Mouse (Mus musculus) gastrocnemius, postnatal 10 days (tissue): ENCODE results near the gene Tle6. TPM values are rescaled to one million over a fixed set of nuclear protein-coding genes. Genes with fewer than 3 reads are reported as not detected.
A peak's percentile ranks its signal among the peaks of the same experiment; 100 is the strongest.

Experiments used
- DNase-seq: peaks from one replicate; pipeline ENCODE4 v3.0.0; 2021; ENCODE audit warnings: mixed read lengths
- total RNA-seq, 2 experiments: library from RNA; stranded (reverse); gene quantifications; 2 replicates each; pipeline ENCODE4 v1.2.3; 2021

Gene Tle6
- total RNA-seq, 2 experiments from 2014 or later: 2.2 to 3.1 TPM

- DNase-seq: no peak
These were observed 22.6 kb upstream of the Tle6 start for GRCm38 (mm10) chr10:81623441-81623840.

DNA sequence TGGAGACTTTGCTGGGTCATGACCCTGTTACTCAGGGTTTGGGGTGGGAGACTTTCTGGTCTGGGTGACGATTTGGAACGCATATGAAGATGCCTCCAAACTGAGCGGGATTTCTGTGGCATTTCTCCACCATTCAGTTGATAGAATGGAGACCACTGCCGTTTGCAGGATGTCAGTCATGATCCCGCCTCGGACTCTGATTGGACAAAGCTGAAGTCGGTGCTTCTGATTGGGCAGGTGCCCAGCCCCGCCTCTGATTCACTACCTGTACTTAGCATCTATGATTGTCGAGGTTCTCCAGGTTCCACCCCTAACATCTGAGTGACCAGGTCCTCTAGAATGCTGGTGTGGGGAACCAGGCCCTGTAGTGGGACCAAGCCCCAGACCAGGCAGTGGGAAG lies 19.9 kb upstream of the Tle6 start:
- DNase-seq: no peak

GRCm38 (mm10) chr10:81619976-81620375 lies 19.1 kb upstream of the Tle6 start:
- DNase-seq: no peak

DNA sequence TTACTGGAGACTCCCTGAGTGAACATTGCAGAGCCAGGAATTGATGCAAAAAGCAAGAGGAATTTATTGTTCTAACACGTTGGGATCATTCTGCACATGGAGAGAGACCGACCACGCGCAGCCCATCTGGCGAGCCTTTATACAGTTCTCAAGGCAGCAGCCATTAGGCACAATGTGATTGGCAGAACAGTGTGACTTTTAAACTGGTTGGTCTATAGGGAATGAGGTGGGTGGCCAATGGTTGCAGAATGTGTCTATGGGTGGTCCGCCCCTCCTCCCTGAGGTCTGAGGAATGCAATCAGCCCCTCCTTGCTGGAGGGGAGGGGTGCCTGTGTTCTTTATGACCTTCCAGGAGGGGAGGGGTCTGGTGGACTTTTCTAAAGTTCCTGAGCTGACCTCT lies 14.6 kb upstream of the Tle6 start:
- DNase-seq: no peak

DNA sequence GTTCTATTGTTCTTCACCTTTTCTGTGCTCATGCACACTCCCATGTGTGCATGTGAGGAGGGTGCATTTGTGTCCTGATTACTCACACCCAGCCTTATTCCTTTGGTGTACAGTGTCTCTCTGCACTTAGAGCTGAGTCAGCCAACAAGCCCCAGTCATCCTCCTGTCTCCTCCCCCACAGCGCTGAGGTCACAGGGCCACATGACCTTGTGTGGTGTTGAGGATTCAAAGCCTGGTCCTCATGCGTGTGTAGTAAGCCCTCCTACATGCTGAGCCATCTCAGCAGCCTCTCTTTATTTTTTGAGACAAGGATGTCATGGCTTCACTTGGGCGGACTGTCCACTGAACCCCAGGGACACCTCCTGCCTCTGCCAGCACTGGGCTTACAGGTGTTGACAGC lies 11.9 kb upstream of the Tle6 start:
- no peak for DNase-seq

GRCm38 (mm10) chr10:81608308-81608707 lies 7.4 kb upstream of the Tle6 start:
- DNase-seq: no peak

DNA sequence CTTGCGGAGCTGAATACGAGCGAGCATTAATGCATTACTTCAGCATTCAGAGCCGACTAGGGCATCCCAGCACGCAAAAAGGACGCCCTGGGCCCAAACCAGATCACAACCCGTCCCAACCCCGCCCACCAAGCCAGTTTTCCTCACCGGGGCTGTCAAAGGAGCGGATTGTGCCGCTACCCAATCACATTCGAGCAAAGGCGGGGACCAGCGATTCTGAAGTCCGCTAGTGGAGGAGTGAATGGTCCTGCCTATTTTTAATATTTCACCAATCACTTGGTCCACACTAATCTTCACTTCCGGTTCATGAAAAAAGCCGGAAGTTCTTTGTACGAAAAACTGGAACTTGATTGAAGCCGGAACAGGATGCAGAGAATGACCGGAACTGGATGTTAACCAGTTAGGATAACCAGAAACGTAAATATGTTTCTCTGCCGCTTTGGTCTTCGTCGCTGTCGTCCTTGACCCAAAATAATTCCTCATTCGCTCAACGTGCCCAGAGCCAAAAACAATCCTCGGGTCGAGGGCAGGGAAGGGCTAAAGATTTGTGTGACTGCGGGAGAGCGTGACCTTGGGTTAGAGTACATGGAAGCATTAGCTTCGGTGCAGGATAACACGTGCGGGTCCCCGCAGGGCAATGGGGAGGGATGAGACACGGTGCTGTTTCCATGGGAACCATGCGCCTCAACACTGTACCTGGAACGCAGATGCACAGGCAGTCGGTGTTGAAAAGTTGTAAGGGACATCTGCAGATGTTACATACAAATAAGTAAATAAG lies 5.3 kb upstream of the Tle6 start, which contains the start of gene BC025920:
Gene BC025920 (plus strand): TSS at position 297 of the 778 bp plus-strand sequence.
- DNase-seq: peak; percentile 86

GRCm38 (mm10) chr10:81605666-81605973 lies 4.7 kb upstream of the Tle6 start:
- no peak for DNase-seq

- DNase-seq: peak; percentile 88
These were observed 4.2 kb upstream of the Tle6 start for GRCm38 (mm10) chr10:81604968-81605665.

GRCm38 (mm10) chr10:81604019-81604967 lies 3.4 kb upstream of the Tle6 start:
- DNase-seq: no peak

DNA sequence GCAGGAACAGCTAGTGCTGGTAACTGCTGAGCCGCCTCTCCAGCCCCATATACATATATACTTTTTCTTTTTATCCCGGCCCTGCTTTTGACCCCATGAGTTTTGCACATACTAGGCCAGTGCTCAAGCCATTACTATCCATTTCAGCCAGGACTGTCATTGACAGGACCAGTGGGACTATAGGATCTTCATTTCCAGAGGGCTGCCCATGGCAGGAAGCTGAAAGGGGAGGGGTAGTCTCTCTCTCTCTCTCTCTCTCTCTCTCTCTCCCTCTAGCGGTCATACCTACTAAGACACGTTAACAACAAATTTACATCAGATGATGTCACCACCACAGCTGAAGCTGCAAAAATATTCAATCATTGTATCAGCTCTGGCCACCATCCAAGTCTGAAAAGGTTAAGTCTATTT lies 1.9 kb upstream of the Tle6 start:
- DNase-seq: no peak

- DNase-seq: no peak
These were observed 578 bp upstream of the Tle6 start for GRCm38 (mm10) chr10:81601396-81601905.

DNA sequence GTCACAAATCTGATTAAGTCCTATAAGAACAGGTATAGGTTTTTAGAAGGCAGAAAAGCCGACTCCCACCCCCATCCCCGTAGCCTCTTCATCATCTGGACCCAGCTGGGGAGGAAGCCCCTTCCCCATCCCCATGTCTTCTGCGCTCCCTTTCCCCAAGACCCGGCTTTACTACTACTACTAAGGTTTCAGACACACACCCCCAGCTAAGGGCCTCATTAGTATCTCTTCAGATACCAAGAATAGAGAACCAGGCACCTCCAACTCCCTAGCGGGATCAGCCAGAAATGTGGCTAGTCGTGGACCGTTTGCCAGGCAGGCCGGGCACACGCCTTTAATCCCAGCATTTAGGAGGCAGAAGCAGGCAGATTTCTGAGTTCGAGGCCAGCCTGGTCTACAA lies 777 bp downstream of the Tle6 start:
- no peak for DNase-seq

- DNase-seq: no peak
These were observed 1.2 kb downstream of the Tle6 start for GRCm38 (mm10) chr10:81599630-81600029.

DNA sequence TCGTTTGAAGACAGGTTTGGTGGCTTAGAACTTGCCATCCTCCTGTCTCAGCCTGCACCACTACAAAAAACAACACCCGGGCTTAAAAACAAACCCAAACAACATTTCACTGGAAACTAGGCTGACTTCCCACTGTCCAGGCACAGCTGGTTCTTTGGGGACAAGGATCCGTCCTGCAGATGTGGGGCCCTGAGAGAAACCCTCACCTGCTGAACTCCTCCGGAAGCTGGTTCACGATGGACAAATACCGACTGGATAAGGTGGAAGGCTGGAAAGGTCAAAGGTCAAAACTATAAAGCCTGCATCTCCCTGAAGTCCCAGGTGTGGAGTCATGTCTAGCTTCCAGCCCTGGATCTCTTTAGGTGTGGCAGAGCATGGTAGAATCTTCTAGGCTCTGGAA lies 2.0 kb downstream of the Tle6 start:
- DNase-seq: no peak

GRCm38 (mm10) chr10:81598342-81598741 lies 2.5 kb downstream of the Tle6 start:
- DNase-seq: no peak

GRCm38 (mm10) chr10:81597137-81597950 lies 3.5 kb downstream of the Tle6 start:
- DNase-seq: no peak

- DNase-seq: peak; percentile 34
These were observed 4.3 kb downstream of the Tle6 start for GRCm38 (mm10) chr10:81596611-81597010.

DNA sequence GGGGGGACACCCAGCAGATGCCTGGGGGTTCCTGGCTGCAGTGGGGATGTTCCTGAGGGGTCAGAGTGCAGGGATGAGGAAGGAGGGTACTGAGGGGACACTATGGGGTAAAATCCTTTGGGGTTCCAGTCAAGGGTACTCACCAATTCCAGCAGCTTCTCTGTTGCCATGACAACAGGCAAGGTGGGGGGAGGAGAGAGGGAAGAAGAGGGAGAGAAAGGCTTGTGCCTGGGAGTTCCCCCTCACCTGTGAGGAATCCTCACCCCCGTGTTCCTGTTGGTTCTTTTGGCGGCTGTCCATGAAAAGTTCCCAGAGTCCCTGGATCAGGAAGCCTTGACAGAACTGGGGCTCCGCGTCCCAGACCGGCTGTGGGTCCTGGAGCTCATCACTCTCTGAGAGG lies 5.3 kb downstream of the Tle6 start:
- DNase-seq: no peak

- no peak for DNase-seq
These were observed 6.9 kb downstream of the Tle6 start for GRCm38 (mm10) chr10:81593935-81594334.

- no peak for DNase-seq
These were observed 7.7 kb downstream of the Tle6 start for GRCm38 (mm10) chr10:81593223-81593622.

GRCm38 (mm10) chr10:81592631-81593030 lies 8.2 kb downstream of the Tle6 start:
- DNase-seq: no peak
